Mouse (Mus musculus) heart, embryonic 14.5 days (tissue): ENCODE measurements around the gene Pex26. TPM values are rescaled to one million over a fixed set of nuclear protein-coding genes. Genes with fewer than 3 reads are reported as not detected.

Source experiments
- ATAC-seq: fragments of 200-750 bp; cut with Nextera tagmentation; 2 replicates; pipeline ENCODE4 v1.8.0; 2017; ENCODE audit warnings: low read depth, moderate TSS enrichment; ENCODE audit not compliant: insufficient number of reproducible peaks, insufficient read depth, low FRiP score
- H3K27ac ChIP-seq, 2 experiments: fragments of 200-500 bp in 1 of 2; fragments of 300-500 bp in 1 of 2; sonication (generic) in 1 of 2; replicated peaks in 1 of 2; 2 replicates each; pipeline ENCODE4 v1.5.1; 2012 to 2014; ENCODE audit warnings: low read depth in 2 of 2, low read length in 2 of 2, control low read depth in 1 of 2, mild to moderate bottlenecking in 1 of 2, mixed read lengths in 1 of 2; ENCODE audit not compliant: control insufficient read depth in 1 of 2, insufficient read depth in 1 of 2
- H3K27me3 ChIP-seq: fragments of 300-500 bp; sonication (generic); 2 replicates; pipeline ENCODE4 v1.6.1; 2014; ENCODE audit warnings: mild to moderate bottlenecking, low read length, control low read depth; ENCODE audit not compliant: control insufficient read depth, insufficient read depth
- H3K36me3 ChIP-seq: fragments of 300-500 bp; sonication (generic); 2 replicates; pipeline ENCODE4 v1.6.1; 2014; ENCODE audit warnings: mild to moderate bottlenecking, control low read depth, low read length, mixed read lengths; ENCODE audit not compliant: control insufficient read depth, insufficient read depth
- H3K4me1 ChIP-seq, 2 experiments: fragments of 200-500 bp in 1 of 2; fragments of 300-500 bp in 1 of 2; sonication (generic) in 1 of 2; 2 replicates each; pipeline ENCODE4 v1.6.1; 2012 to 2014; ENCODE audit warnings: low read length in 2 of 2, control low read depth in 1 of 2, mixed read lengths in 1 of 2; ENCODE audit not compliant: control insufficient read depth in 2 of 2, insufficient read depth in 2 of 2
- H3K4me2 ChIP-seq: fragments of 300-500 bp; sonication (generic); 2 replicates; pipeline ENCODE4 v1.6.1; 2014; ENCODE audit warnings: mild to moderate bottlenecking, low read length
- H3K4me3 ChIP-seq, 2 experiments: fragments of 200-500 bp in 1 of 2; fragments of 300-500 bp in 1 of 2; sonication (generic) in 1 of 2; 2 replicates each; pipeline ENCODE4 v1.5.1; 2012 to 2014; ENCODE audit warnings: low read length in 2 of 2, mild to moderate bottlenecking in 2 of 2, control low read depth in 1 of 2, low read depth in 1 of 2, moderate library complexity in 1 of 2; ENCODE audit not compliant: control insufficient read depth in 1 of 2, insufficient read depth in 1 of 2
- H3K9ac ChIP-seq: fragments of 300-500 bp; sonication (generic); 2 replicates; pipeline ENCODE4 v1.6.1; 2014; ENCODE audit warnings: mild to moderate bottlenecking, low read length
- H3K9me3 ChIP-seq: fragments of 300-500 bp; sonication (generic); 2 replicates; pipeline ENCODE4 v1.6.1; 2016; ENCODE audit warnings: low read length, control low read depth; ENCODE audit not compliant: control insufficient read depth
- WGBS: fragments of 180-500 bp; shearing (Covaris S2); extraction: QIAGEN DNeasy Blood & Tissue Kit; methylation state at CpG from one replicate; pipeline ENCODE4 v1.1.7; 2014; 5-methylcytosine and 5-hydroxymethylcytosine counted together
- polyA plus RNA-seq: library from polyadenylated mRNA; unstranded; fragments of >200 nt; fragmentation: Nextera tagmentation; extraction: Ambion mirVana; gene quantifications from 2 replicates; pipeline ENCODE4 v1.2.1, GENCODE M21; 2014

Gene Pex26
- polyA plus RNA-seq, 1 experiment from 2014 or later, result 5.9 TPM

DNA sequence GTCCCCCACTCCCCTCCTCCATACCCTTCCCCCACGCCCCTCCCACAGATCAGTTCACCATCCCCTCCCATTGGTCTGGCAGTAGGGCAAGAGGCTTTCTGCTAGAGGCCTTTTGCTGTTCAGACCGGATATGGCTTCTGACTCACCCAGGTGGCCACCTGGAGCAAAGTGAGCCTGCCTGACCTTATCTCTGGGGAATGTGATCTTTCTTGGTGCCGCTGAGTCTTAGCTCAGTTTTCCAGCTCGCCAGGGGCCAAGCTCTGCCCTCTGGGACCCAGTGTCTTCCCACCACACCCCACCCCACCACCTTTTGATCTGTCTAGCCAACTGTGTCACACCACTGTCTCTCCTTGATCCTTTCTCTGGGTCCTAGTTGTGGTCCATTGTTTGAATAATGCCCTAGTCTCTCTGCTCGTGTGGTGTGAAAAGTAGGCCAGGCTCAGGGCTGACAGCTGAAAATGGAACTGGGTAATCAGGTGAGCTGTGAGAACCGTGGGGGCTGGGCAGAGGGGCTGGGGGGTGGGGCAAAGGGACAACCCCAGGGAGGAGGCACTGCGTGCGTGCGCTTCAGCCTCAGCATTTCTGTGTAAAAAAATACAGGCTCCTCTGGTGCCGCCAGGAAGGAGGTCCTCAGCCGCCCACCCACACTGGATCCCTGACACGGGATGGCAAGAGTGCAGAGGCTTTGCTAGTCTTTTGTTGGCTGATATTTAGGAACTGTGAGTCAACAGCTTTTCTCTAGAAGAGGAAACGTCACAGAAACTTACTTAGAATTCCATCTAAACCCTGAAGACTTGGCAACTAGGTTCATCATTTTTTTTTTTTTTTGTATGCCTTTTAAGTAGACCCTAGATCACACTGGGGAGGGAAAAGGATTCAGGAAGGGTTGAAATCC, 10.8 kb downstream of the Pex26 start:
- H3K36me3 ChIP-seq, result peaks cover 39% of the 10 kb centered on the region
- H3K4me2 ChIP-seq, result no peak overlapping the region
- H3K9ac ChIP-seq, result no peak overlapping the region
- H3K4me1 ChIP-seq, result peaks cover 0 to 3% of the 10 kb centered on the region in 2 experiments; a peak in 1 of 4 replicates
- WGBS, result 56% methylated on average over 13 of the region's 13 CpGs
- no peaks in the 10 kb centered on the region for H3K9me3 ChIP-seq
- H3K27ac ChIP-seq, result 0 out of 4 replicates have a peak overlapping the region, but pooled peaks of 1 of the 2 experiments have one; percentile 1
- H3K4me3 ChIP-seq, result no peak overlapping the region
- no peaks in the 10 kb centered on the region for H3K27me3 ChIP-seq
- no peak for ATAC-seq

DNA sequence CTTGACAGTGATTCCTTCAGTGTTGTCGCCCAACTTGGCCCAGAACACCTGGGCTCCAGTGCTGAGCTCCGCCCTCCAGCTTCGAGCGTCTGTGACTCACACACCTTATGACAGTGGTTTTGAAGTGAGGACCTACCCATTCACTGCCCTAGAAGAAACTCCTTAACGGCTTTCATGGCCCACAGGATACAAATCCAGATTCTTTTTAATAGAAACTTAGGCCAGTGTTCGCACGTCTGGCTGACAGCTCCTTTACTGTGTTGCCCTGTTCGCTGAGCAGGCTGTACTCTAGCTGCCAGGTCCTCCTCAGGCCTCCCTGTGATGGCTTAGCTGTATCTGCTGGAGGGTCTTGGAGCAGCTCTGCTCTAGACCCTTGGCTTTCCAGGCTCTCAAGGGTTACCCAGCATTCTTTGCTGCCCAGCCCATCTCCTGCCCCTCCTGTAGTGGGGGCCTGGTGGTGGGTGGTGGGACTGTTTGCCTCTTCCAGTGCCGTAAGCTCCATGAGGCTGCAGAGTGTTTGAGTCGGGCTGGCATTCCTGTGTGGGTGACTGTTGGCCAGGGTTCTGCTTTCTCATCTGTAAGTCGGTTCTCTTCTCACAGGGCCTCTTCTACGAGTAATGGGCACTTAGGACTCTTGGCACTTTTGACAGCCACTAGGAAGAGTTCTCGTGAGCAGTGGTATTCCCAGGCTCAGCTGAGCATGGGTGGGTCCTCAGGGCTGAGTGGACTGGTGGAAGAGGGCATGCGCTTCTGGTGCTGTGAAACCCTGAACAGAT, 11.7 kb downstream of the Pex26 start:
- Histone ChIP-seq H3K9me3 (no peaks in the 10 kb centered on the region), H3K36me3 (peaks cover 35% of the 10 kb centered on the region), H3K4me3 (no peak overlapping the region), H3K4me1 (peaks cover 0 to 3% of the 10 kb centered on the region in 2 experiments; a peak in 1 of 4 replicates), H3K27me3 (no peaks in the 10 kb centered on the region), H3K9ac (no peak overlapping the region), H3K27ac (no peak overlapping the region), H3K4me2 (no peak overlapping the region)
- 67% methylated on average over 14 of the region's 14 CpGs for WGBS
- ATAC-seq, result no peak

DNA sequence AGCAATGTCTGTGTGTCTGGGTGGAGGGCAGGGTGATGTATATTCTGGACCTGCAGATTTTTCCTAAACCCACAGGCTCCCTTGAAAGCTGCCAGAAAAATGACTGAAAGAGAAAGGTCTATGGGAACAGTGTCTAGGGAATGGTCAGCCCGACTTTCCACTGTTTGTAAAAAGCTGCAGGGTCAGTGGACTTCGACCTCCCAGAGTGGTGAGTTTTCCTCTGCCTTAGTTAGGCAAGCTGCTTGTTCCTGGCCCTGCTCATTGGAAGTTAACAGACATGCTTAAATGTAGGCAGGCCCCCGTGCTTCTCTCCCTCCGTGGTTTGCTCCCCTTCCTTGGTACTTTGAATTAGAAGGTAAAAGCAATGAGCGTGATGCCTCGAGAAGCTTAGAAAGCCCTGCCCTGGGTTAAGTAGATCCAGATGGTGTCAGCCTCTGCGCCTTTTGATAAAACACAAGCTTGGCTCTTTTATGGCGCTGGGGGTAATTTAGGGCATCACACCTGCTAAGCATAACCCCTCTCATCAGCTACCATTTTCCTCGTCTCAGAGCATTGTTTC, 14.4 kb downstream of the Pex26 start:
- Histone ChIP-seq H3K4me1 (peaks cover 0 to 3% of the 10 kb centered on the region in 2 experiments; a peak in 1 of 4 replicates), H3K4me3 (no peak overlapping the region), H3K9ac (no peak overlapping the region), H3K27ac (no peak overlapping the region), H3K27me3 (no peaks in the 10 kb centered on the region), H3K36me3 (peaks cover 23% of the 10 kb centered on the region), H3K9me3 (no peaks in the 10 kb centered on the region), H3K4me2 (no peak overlapping the region)
- ATAC-seq, result no peak
- 68% methylated on average over 9 of the region's 9 CpGs for WGBS

DNA sequence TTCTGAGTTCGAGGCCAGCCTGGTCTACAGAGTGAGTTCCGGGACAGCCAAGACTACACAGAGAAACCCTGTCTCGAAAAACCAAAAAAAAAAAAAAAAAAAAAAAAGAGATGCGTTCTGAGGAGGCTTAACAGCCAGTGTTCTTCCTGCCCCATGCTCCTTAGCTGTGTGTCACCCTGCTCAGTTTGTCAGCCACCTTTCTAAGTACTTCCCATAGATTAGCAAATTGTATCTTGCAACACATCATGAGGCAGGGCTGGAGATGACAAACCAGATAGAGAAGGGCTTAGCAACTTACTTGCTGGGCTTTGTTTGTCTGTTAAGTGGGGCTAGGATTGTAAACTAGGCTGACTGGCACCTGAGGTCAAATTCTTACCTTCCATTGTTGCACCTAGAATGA, 17.0 kb downstream of the Pex26 start:
- 71% methylated on average over 2 of the region's 4 CpGs for WGBS
- Histone ChIP-seq H3K9me3 (no peaks in the 10 kb centered on the region), H3K4me1 (no peaks in the 10 kb centered on the region)

DNA sequence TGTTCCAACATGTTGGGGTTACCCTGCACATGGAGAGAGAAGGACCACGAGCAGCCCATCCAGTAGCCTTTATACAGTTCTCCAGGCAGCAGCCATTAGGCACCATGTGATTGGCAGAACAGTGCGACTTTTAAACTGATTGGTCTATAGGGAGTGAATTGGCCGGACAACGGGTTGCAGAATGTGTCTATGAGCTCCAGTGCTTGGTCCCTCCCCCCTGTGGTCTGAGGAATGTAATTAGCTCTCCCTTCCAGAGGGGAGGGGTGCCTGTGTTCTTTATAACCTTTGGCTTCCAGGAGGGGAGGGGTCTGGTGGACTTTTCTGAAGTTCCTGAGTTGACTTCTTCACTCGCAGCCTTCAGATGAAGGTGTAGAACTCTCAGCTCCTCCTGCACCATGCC, 18.6 kb downstream of the Pex26 start:
- WGBS, result 80% methylated on average over 5 of the region's 5 CpGs
- no peaks in the 10 kb centered on the region for H3K36me3 ChIP-seq
- no peak overlapping the region for H3K9ac ChIP-seq
- no peak overlapping the region for H3K4me2 ChIP-seq
- H3K4me1 ChIP-seq, result no peaks in the 10 kb centered on the region
- H3K27me3 ChIP-seq, result no peaks in the 10 kb centered on the region
- H3K4me3 ChIP-seq, result no peak overlapping the region
- H3K27ac ChIP-seq, result no peak overlapping the region
- no peak for ATAC-seq
- no peaks in the 10 kb centered on the region for H3K9me3 ChIP-seq

More for the DNA sequence above, 17.0 kb downstream of the Pex26 start:
- Histone ChIP-seq H3K36me3 (no peaks in the 10 kb centered on the region), H3K4me3 (no peak overlapping the region), H3K9ac (no peak overlapping the region), H3K4me2 (no peak overlapping the region), H3K27ac (no peak overlapping the region), H3K27me3 (no peaks in the 10 kb centered on the region)
- ATAC-seq, result no peak

DNA sequence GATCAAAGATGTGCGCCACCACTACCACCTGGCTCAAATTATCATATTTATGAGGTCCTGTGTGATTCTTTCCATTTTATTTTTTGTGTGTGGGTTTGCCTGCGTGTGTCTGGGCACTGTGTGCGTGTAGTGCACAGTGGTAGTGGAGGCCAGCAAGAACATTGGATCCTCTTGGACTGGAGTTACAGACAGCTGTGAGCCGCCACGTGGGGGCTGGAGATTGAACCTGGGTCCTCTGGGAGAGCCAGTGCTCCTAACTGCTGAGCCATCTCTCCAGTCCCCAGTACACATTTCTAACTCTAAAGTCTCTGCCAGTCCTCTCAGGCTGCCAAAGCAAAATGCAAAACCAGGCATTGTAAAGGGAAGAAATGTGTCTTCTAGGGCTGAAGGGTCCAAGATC, 23.0 kb downstream of the Pex26 start:
- ATAC-seq, result no peak
- H3K9ac ChIP-seq, result no peak overlapping the region
- no peak overlapping the region for H3K27ac ChIP-seq
- 86% methylated on average over 5 of the region's 5 CpGs for WGBS
- H3K4me3 ChIP-seq, result no peak overlapping the region
- 0 out of 2 replicates have a peak, but pooled peaks cover 3% of the 10 kb centered on the region for H3K9me3 ChIP-seq
- peaks cover 23% of the 10 kb centered on the region for H3K27me3 ChIP-seq
- H3K4me2 ChIP-seq, result no peak overlapping the region
- no peaks in the 10 kb centered on the region for H3K36me3 ChIP-seq
- peaks cover 4 to 12% of the 10 kb centered on the region in 2 experiments; a peak in 3 of 4 replicates for H3K4me1 ChIP-seq

DNA sequence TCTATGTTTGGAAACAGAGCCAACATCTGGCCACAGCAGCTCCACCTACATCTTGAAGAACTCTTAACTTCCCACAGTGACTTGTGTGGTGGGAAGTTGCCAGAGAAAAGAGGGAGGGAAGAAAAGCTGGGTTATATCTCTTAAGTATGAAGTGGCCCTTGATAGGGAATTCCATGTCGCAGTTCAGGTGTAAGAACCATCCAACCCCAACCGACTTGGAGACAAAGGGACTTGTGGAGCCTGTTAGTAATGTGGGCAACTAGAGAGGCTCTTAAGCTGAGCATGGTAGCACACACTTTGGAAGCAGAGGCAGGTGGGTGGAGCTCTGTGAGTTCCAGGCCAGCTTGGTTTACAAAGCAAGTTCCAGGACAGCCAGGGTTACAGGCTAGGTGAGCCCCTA, 26.1 kb downstream of the Pex26 start:
- Histone ChIP-seq H3K36me3 (no peaks in the 10 kb centered on the region), H3K4me3 (no peak overlapping the region), H3K27me3 (peaks cover 32% of the 10 kb centered on the region), H3K27ac (no peak overlapping the region), H3K4me1 (peaks cover 6 to 16% of the 10 kb centered on the region in 2 experiments; a peak in 3 of 4 replicates), H3K4me2 (no peak overlapping the region), H3K9me3 (0 out of 2 replicates have a peak, but pooled peaks cover 3% of the 10 kb centered on the region), H3K9ac (no peak overlapping the region)
- 62% methylated on average over 2 of the region's 2 CpGs for WGBS
- no peak for ATAC-seq
